Mouse (Mus musculus): Measurements from ENCODE around the gene Pex1.
"Not testable (repeated sequence)": the region's sequence is repeated elsewhere in the genome, so short reads cannot be mapped to it uniquely, and the experiment has no call there.

Pex1 gene

GRCm38 (mm10) chr5:3633315-3633714, 37.4 kb downstream of the Pex1 start:
- in situ Hi-C loops (cut with MboI; ENCODE audit: low pct_unique_long_range_greater_than_20kb in 1 of 2, low sequenced_read_pairs in 2 of 2, unreplicated experiment in 1 of 2), result no loop called here

- in situ Hi-C loops (cut with MboI; ENCODE audit: low pct_unique_long_range_greater_than_20kb in 1 of 2, low sequenced_read_pairs in 2 of 2, unreplicated experiment in 1 of 2), result no loop called here
Measured at GRCm38 (mm10) chr5:3633951-3634350, 38.1 kb downstream of the Pex1 start.

- in situ Hi-C loops (cut with MboI; ENCODE audit: low pct_unique_long_range_greater_than_20kb in 1 of 2, low sequenced_read_pairs in 2 of 2, unreplicated experiment in 1 of 2), result no loop called here
Measured at GRCm38 (mm10) chr5:3635286-3635685, 39.4 kb downstream of the Pex1 start.

DNA sequence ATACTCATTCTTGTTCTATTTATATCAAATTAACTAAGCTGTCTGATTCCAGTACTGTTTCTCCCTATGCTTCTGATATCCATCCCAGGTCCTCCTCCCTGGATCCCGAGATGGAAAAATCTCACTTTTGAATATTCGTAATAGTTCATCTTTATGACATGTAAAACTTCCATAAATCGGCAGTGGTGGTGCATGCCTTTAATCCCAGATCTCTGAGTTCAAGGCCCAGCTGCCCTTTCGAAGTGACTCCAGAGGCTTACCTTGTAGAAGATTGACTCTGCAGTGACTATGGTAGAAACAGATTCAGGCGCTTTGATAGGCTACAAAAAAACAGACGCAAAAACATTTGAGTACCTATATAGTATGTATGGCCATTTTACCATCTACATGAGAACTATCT, 48.8 kb downstream of the Pex1 start:
- in situ Hi-C loops (cut with MboI; ENCODE audit: low pct_unique_long_range_greater_than_20kb in 1 of 2, low sequenced_read_pairs in 2 of 2, unreplicated experiment in 1 of 2), result no loop called here

- in situ Hi-C loops (cut with MboI; ENCODE audit: low pct_unique_long_range_greater_than_20kb in 1 of 2, low sequenced_read_pairs in 2 of 2, unreplicated experiment in 1 of 2), result no loop called here
Measured at GRCm38 (mm10) chr5:3645326-3645725, 49.5 kb downstream of the Pex1 start.

DNA sequence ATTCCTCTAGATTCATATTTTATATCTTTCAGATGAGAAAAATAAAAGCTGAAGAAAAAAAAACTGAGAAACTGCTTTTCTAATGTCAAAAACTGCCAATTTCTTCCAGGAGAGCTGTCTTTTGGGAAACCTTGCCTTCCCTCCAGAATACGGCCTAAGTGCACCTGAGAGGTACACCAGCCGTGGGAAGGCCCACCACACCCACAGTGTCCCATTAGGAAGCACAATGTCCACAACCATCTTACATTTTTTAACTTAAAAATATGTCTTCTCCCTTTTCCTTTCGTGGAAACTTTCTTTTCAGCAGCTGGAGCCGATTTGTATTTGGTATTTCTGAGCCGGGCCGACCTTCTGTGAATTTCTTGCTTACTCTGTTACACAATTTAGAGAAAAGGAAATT, 50.7 kb downstream of the Pex1 start:
- in situ Hi-C loops (cut with MboI; ENCODE audit: low pct_unique_long_range_greater_than_20kb in 1 of 2, low sequenced_read_pairs in 2 of 2, unreplicated experiment in 1 of 2), result no loop called here

GRCm38 (mm10) chr5:3646991-3647707, 51.3 kb downstream of the Pex1 start:
- in situ Hi-C loops (cut with MboI; ENCODE audit: low pct_unique_long_range_greater_than_20kb in 1 of 2, low sequenced_read_pairs in 2 of 2, unreplicated experiment in 1 of 2), result no loop called here

GRCm38 (mm10) chr5:3647708-3648121, 51.8 kb downstream of the Pex1 start:
- in situ Hi-C loops (cut with MboI; ENCODE audit: low pct_unique_long_range_greater_than_20kb in 1 of 2, low sequenced_read_pairs in 2 of 2, unreplicated experiment in 1 of 2), result no loop called here

- in situ Hi-C loops (cut with MboI; ENCODE audit: low pct_unique_long_range_greater_than_20kb in 1 of 2, low sequenced_read_pairs in 2 of 2, unreplicated experiment in 1 of 2), result no loop called here
Measured at GRCm38 (mm10) chr5:3648206-3648848, 52.5 kb downstream of the Pex1 start.

DNA sequence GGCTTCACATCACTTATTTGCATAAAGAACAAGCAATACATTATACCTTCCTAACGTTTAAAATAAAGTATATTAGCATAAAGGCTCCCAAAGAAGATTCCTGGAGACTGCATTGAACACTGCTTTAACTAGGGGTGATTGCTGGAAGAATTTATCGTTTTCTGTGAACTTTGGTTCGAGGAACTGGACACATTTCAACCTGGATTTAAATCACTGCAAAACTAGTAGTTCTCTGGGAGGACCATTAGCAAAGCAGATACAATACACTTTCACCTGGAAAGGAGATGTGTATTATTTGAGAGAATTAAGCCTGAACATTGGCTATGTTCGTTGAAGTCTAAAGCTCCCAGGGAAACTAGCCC, 53.0 kb downstream of the Pex1 start:
- in situ Hi-C loops (cut with MboI; ENCODE audit: low pct_unique_long_range_greater_than_20kb in 1 of 2, low sequenced_read_pairs in 2 of 2, unreplicated experiment in 1 of 2), result no loop called here

- in situ Hi-C loops (cut with MboI; ENCODE audit: low pct_unique_long_range_greater_than_20kb in 1 of 2, low sequenced_read_pairs in 2 of 2, unreplicated experiment in 1 of 2), result no loop called here
Measured at GRCm38 (mm10) chr5:3650881-3651280, 55.0 kb downstream of the Pex1 start, which contains the start of gene Tmbim7. Tmbim7 (plus strand) TSS chr5:3651181.

- in situ Hi-C loops (cut with MboI; ENCODE audit: low pct_unique_long_range_greater_than_20kb in 1 of 2, low sequenced_read_pairs in 2 of 2, unreplicated experiment in 1 of 2), result no loop called here
Measured at GRCm38 (mm10) chr5:3651621-3652020, 55.8 kb downstream of the Pex1 start.

DNA sequence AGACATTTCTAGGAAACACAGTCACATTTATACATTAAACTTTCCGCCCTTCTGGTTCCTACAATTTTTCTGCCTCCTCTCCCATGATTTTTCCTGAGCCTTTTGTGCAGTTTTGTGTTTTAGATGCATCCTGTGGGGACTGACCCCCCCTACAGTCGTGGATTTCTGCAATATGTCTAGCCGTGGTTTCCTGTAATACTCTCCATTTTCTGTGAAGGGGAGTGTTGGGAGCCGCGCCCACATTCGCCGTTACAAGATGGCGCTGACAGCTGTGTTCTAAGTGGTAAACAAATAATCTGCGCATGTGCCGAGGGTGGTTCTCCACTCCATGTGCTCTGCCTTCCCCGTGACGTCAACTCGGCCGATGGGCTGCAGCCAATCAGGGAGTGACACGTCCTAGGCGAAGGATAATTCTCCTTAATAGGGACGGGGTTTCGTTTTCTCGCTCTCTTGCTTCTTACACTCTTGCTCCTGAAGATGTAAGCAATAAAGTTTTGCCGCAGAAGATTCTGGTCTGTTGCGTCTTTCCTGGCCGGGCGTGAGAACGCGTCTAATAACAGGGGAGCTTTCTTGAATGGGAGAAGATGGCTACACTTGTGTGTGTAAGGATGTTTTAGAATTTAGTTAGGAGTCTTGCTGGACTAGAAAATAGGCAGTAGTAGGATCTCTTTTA, 57.2 kb downstream of the Pex1 start:
- in situ Hi-C loops (cut with MboI; ENCODE audit: low pct_unique_long_range_greater_than_20kb in 1 of 2, low sequenced_read_pairs in 2 of 2, unreplicated experiment in 1 of 2), result not testable (repeated sequence)

GRCm38 (mm10) chr5:3653801-3654200, 57.9 kb downstream of the Pex1 start:
- in situ Hi-C loops (cut with MboI; ENCODE audit: low pct_unique_long_range_greater_than_20kb in 1 of 2, low sequenced_read_pairs in 2 of 2, unreplicated experiment in 1 of 2), result no loop called here

- in situ Hi-C loops (cut with MboI; ENCODE audit: low pct_unique_long_range_greater_than_20kb in 1 of 2, low sequenced_read_pairs in 2 of 2, unreplicated experiment in 1 of 2), result no loop called here
Measured at GRCm38 (mm10) chr5:3657085-3657484, 61.2 kb downstream of the Pex1 start, which contains the start of gene Gatad1. Gatad1 (minus strand) TSS chr5:3657185.

GRCm38 (mm10) chr5:3665225-3665624, 69.4 kb downstream of the Pex1 start:
- in situ Hi-C loops (cut with MboI; ENCODE audit: low pct_unique_long_range_greater_than_20kb in 1 of 2, low sequenced_read_pairs in 2 of 2, unreplicated experiment in 1 of 2), result no loop called here

GRCm38 (mm10) chr5:3666585-3666984, 70.7 kb downstream of the Pex1 start:
- in situ Hi-C loops (cut with MboI; ENCODE audit: low pct_unique_long_range_greater_than_20kb in 1 of 2, low sequenced_read_pairs in 2 of 2, unreplicated experiment in 1 of 2), result no loop called here

- in situ Hi-C loops (cut with MboI; ENCODE audit: low pct_unique_long_range_greater_than_20kb in 1 of 2, low sequenced_read_pairs in 2 of 2, unreplicated experiment in 1 of 2), result no loop called here
Measured at GRCm38 (mm10) chr5:3669938-3670554, 74.2 kb downstream of the Pex1 start.
